Mouse (Mus musculus) liver, postnatal 0 days (tissue): Measurements from ENCODE around the gene Git2. TPM values are rescaled to one million over a fixed set of nuclear protein-coding genes. Genes with fewer than 3 reads are reported as not detected.

Experiments used
- ATAC-seq: fragments of 200-750 bp; cut with Nextera tagmentation; 2 replicates; pipeline ENCODE4 v1.8.0; 2017; ENCODE audit warnings: mild to moderate bottlenecking, moderate library complexity
- DNase-seq: peaks from one replicate; pipeline ENCODE4 v3.0.0-alpha.2; 2016
- H3K27ac ChIP-seq: fragments of 300-500 bp; sonication (generic); 2 replicates; pipeline ENCODE4 v1.5.1; 2014; ENCODE audit warnings: antibody characterized with exemption, moderate library complexity, mild to moderate bottlenecking, low read depth
- H3K27me3 ChIP-seq: fragments of 300-500 bp; sonication (generic); 2 replicates; pipeline ENCODE4 v1.6.1; 2014; ENCODE audit warnings: low read length, control low read depth, mixed read lengths; ENCODE audit not compliant: insufficient read depth
- H3K36me3 ChIP-seq: fragments of 300-500 bp; sonication (generic); replicated peaks from 2 replicates; pipeline ENCODE4 v1.6.1; 2014; ENCODE audit warnings: mild to moderate bottlenecking, control low read depth, low read length, moderate library complexity, mixed read lengths; ENCODE audit not compliant: insufficient read depth
- H3K4me1 ChIP-seq: fragments of 300-500 bp; sonication (generic); 2 replicates; pipeline ENCODE4 v1.6.1; 2014; ENCODE audit warnings: antibody characterized with exemption, mild to moderate bottlenecking, control low read depth; ENCODE audit not compliant: insufficient read depth
- H3K4me2 ChIP-seq: fragments of 300-500 bp; sonication (generic); 2 replicates; pipeline ENCODE4 v1.6.1; 2014; ENCODE audit warnings: low read depth, mild to moderate bottlenecking, low read length, moderate library complexity, mixed read lengths
- H3K4me3 ChIP-seq: fragments of 300-500 bp; sonication (generic); 2 replicates; pipeline ENCODE4 v1.5.1; 2014; ENCODE audit warnings: low read depth, low read length
- H3K9ac ChIP-seq: fragments of 300-500 bp; sonication (generic); replicated peaks from 2 replicates; pipeline ENCODE4 v1.6.1; 2014; ENCODE audit warnings: mild to moderate bottlenecking, moderate library complexity
- H3K9me3 ChIP-seq: fragments of 300-500 bp; sonication (generic); 2 replicates; pipeline ENCODE4 v1.6.1; 2016; ENCODE audit warnings: mild to moderate bottlenecking, control low read depth, low read length, mixed read lengths
- CTCF ChIP-seq: sonication (generic); IDR thresholded peaks from 2 replicates; pipeline ENCODE4 v1.5.1; 2016; ENCODE audit warnings: antibody characterized with exemption, low read depth
- EP300 ChIP-seq: IDR thresholded peaks from 2 replicates; pipeline ENCODE4 v1.6.1; 2016; ENCODE audit warnings: antibody characterized with exemption, low read depth, mild to moderate bottlenecking
- WGBS: fragments of 180-500 bp; shearing (Covaris S2); extraction: QIAGEN DNeasy Blood & Tissue Kit; methylation state at CpG from one replicate; pipeline ENCODE4 v1.1.7; 2014; ENCODE audit not compliant: insufficient replicate concordance; 5-methylcytosine and 5-hydroxymethylcytosine counted together
- polyA plus RNA-seq: library from polyadenylated mRNA; unstranded; fragments of >200 nt; fragmentation: Nextera tagmentation; extraction: Ambion mirVana; gene quantifications from 2 replicates; pipeline ENCODE4 v1.2.1, GENCODE M21; 2015

The Git2 gene
- polyA plus RNA-seq, 1 experiment from 2014 or later, result 11.1 TPM

DNA sequence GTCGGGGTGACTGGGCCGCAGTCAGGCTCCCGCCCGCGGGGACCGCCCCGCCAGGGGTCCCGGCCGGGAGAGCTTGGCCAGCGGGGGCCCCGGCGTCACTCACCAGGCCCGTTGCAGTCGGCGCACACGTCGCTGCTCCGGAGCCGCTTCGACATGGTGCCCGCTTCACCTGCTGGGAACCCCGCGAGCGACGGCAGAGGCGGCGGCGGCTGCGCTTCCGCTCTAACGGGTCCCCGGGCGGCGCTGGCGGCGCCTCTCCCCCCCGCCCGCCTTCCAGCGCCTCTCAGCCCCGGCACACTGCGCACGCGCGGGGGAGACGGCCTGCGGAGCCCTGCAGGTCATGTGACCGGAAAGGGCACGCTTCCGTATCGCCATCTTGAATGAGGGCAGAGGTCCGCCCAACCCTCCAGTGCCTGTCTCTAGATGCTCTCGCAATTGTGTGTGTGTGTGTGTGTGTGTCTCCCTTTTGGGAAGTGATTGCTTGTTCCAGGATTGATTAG lies 2.1 kb downstream of the Git2 start:
- no peak for TF ChIP-seq EP300
- no peaks in the 10 kb centered on the region for H3K9me3 ChIP-seq
- H3K4me1 ChIP-seq, result peaks cover 40% of the 10 kb centered on the region
- peak overlapping the region; percentile 96 for H3K4me3 ChIP-seq
- no peaks in the 10 kb centered on the region; the same call in 1 of the 2 replicates for H3K36me3 ChIP-seq
- peak; percentile 79 for ATAC-seq
- peak; percentile 97 for DNase-seq
- peak overlapping the region; percentile 92 for H3K4me2 ChIP-seq
- H3K27ac ChIP-seq, result peak overlapping the region; percentile 96
- H3K27me3 ChIP-seq, result no peaks in the 10 kb centered on the region
- under 1% methylated on average over 25 of the region's 52 CpGs for WGBS
- peak overlapping the region; percentile 97 for H3K9ac ChIP-seq

GRCm38 (mm10) chr5:114772456-114773203 lies 2.7 kb downstream of the Git2 start:
- Histone ChIP-seq H3K4me2 (peak overlapping the region; percentile 92), H3K9ac (peak overlapping the region; percentile 97), H3K27ac (peak overlapping the region; percentile 96), H3K27me3 (no peaks in the 10 kb centered on the region), H3K36me3 (no peaks in the 10 kb centered on the region; the same call in 1 of the 2 replicates), H3K4me1 (peaks cover 35% of the 10 kb centered on the region), H3K4me3 (peak overlapping the region; percentile 96), H3K9me3 (no peaks in the 10 kb centered on the region)
- TF ChIP-seq EP300, result no peak
- no peak for TF ChIP-seq CTCF
- ATAC-seq (peak; percentile 50), DNase-seq (peak; percentile 81)
- WGBS, result 5% methylated on average over 23 of the region's 57 CpGs

DNA sequence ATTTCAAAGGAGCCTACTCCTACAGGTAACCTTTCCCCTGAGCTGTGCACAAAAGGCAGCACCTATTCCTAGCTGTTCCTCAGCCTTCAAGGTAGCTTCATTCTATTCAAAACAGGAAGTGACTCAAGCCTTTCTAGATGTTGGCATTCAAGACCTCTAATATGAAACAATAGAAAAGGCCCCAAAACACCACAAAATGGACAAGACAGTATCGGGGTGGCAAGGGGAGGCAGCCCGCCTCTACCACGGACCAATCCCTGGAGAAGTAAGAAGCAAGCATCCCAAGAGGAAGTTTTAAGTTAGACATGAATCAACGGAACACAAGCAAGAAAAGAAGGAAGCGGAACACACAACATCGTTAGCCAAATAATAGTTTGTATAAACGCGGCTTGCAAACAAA lies 3.5 kb downstream of the Git2 start:
- peak overlapping the region; percentile 42; the same call in 1 of the 2 replicates for H3K9ac ChIP-seq

DNA sequence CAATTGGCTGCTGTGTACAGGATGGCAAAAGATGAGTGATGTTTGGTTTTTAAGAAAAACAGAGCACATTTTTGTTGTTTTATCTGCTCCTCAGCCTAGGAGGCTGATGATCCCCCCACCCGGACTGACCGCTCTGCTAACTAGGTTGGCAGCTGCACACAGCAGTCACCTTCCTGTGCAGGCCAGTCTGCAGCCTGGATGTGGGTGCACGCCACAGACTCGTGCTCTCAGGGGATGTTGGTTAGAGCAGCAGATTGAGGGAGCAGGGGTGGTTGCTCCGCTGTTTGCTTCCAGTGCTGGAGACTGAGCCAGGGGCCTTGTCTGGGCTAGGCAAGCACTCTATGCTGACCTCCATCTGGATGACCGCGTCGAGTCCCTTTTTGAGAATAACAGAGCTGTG lies 5.5 kb downstream of the Git2 start:
- H3K27me3 ChIP-seq, result no peaks in the 10 kb centered on the region
- no peak overlapping the region for H3K9ac ChIP-seq
- no peak for ATAC-seq
- peaks cover 16% of the 10 kb centered on the region for H3K36me3 ChIP-seq
- H3K4me3 ChIP-seq, result no peak overlapping the region
- no peak overlapping the region for H3K27ac ChIP-seq
- no peak for DNase-seq
- no peak for TF ChIP-seq CTCF
- 74% methylated on average over 8 of the region's 8 CpGs for WGBS
- no peak overlapping the region for H3K4me2 ChIP-seq
- no peaks in the 10 kb centered on the region for H3K9me3 ChIP-seq
- H3K4me1 ChIP-seq, result peaks cover 17% of the 10 kb centered on the region; the same call in 1 of the 2 replicates

More for the DNA sequence above, 3.5 kb downstream of the Git2 start:
- ATAC-seq (no peak), DNase-seq (no peak)
- Histone ChIP-seq H3K4me1 (peaks cover 31% of the 10 kb centered on the region), H3K4me3 (peak overlapping the region; percentile 96), H3K27ac (peak overlapping the region; percentile 96), H3K9me3 (no peaks in the 10 kb centered on the region), H3K4me2 (peak overlapping the region; percentile 92), H3K27me3 (no peaks in the 10 kb centered on the region), H3K36me3 (no peaks in the 10 kb centered on the region)
- TF ChIP-seq CTCF (no peak), EP300 (no peak)
- 24% methylated on average over 8 of the region's 8 CpGs for WGBS

- peaks cover 13% of the 10 kb centered on the region; the same call in 1 of the 2 replicates for H3K4me1 ChIP-seq
- H3K9me3 ChIP-seq, result no peaks in the 10 kb centered on the region
- peaks cover 39% of the 10 kb centered on the region for H3K36me3 ChIP-seq
- no peak overlapping the region for H3K4me2 ChIP-seq
- 77% methylated on average over 7 of the region's 7 CpGs for WGBS
- no peaks in the 10 kb centered on the region for H3K27me3 ChIP-seq
- no peak overlapping the region for H3K27ac ChIP-seq
- H3K4me3 ChIP-seq, result no peak overlapping the region
- DNase-seq (no peak), ATAC-seq (no peak)
- TF ChIP-seq CTCF (no peak), EP300 (no peak)
- H3K9ac ChIP-seq, result no peak overlapping the region
Observed at GRCm38 (mm10) chr5:114767185-114767584, 8.1 kb downstream of the Git2 start.

- H3K4me2 ChIP-seq, result no peak overlapping the region
- no peaks in the 10 kb centered on the region for H3K9me3 ChIP-seq
- DNase-seq, result no peak
- H3K36me3 ChIP-seq, result peaks cover 43% of the 10 kb centered on the region
- no peak for ATAC-seq
- no peak overlapping the region for H3K9ac ChIP-seq
- no peak overlapping the region for H3K27ac ChIP-seq
- WGBS, result 65% methylated on average over 8 of the region's 8 CpGs
- peaks cover 8% of the 10 kb centered on the region; the same call in 1 of the 2 replicates for H3K4me1 ChIP-seq
- TF ChIP-seq EP300 (no peak), CTCF (no peak)
- H3K4me3 ChIP-seq, result no peak overlapping the region
- no peaks in the 10 kb centered on the region for H3K27me3 ChIP-seq
Observed at GRCm38 (mm10) chr5:114766686-114767085, 8.6 kb downstream of the Git2 start.
